Comparison of ENCODE assay signal across 11 mouse cellular contexts in the genomic region with DNA sequence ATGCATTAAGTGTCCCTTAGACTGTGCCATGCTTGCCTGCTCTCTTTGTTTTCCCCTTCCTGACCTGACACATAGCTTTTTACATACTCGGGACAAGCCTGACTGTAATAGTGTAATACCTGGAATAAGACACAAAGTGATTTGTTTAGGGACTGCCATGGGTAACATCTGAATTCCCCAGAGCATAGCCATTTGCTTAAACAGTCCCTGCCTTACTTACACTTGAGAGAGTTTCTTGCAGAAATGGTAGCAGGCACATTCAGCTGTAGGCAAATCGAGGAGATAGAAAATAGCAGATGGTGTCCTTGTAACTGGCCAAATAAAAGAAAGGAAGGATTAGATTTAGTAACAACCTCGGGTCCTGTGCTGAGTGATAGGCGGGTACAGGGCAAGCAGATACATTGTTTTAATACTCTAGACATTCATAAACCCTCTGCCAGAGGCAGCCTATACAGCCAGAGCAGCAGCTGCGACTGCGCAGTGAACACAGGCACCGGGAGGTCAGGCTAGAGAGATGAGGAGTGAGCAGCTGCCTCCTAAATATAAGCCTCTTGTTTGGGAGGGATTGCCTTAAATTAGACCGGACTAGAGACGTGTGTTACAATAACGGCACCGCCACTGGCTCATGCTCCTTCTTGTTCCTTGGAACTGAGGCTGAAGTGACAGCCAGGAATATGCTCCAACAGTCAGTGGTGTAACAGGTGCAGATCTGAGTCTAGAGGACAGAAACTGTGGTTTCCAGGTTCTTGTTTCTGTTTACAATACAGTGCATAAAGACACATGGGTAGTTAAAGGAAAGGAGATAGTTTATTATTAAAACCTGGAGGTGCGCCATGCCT. TPM values are rescaled to one million over a fixed set of nuclear protein-coding genes. Genes with fewer than 3 reads are reported as not detected.
DNase-seq lines count a peak whose midpoint lies in the region; ATAC-seq lines count a peak whose summit lies in the region.
"Had no signal": no experiment of that assay in that cellular context is flagged by ENCODE, and none has a peak within 500 bp of the region (broad histone marks: within the 10 kb centered on the region; RNA-seq: fewer than 3 reads in every experiment).

No protein-coding gene starts in this region.

- WGBS in neural tube, embryonic 11.5 days: 77% methylated on average over 12 of the region's 12 CpGs
- 21% methylated on average over 12 of the region's 12 CpGs for WGBS in forebrain, embryonic 15.5 days
- 79% methylated on average over 12 of the region's 12 CpGs for WGBS in midbrain, embryonic 10.5 days
- WGBS in heart, embryonic 10.5 days: 74% methylated on average over 12 of the region's 12 CpGs

- no peak overlapping the region for H3K4me3 ChIP-seq in neural tube, embryonic 11.5 days (ENCODE audit: low read depth, low read length)
- H3K4me3 ChIP-seq in forebrain, embryonic 15.5 days: no peak overlapping the region
- H3K4me3 ChIP-seq in midbrain, embryonic 10.5 days: no peak overlapping the region
- no peak overlapping the region for H3K4me3 ChIP-seq in heart, embryonic 10.5 days
- H3K4me3 ChIP-seq: megakaryocyte, embryonic 14.5 days had no signal

- no peaks in the 10 kb centered on the region for H3K9me3 ChIP-seq in neural tube, embryonic 11.5 days (ENCODE audit: control insufficient read depth, low read length)
- no peaks in the 10 kb centered on the region for H3K9me3 ChIP-seq in forebrain, embryonic 15.5 days
- no peaks in the 10 kb centered on the region for H3K9me3 ChIP-seq in midbrain, embryonic 10.5 days (replicated peaks)
- H3K9me3 ChIP-seq in heart, embryonic 10.5 days: no peaks in the 10 kb centered on the region

- no peak overlapping the region for H3K27ac ChIP-seq in neural tube, embryonic 11.5 days (ENCODE audit: low read depth, low read length)
- H3K27ac ChIP-seq in forebrain, embryonic 15.5 days (replicated peaks): peak overlapping the region; percentile 17
- H3K27ac ChIP-seq in midbrain, embryonic 10.5 days (replicated peaks): peak overlapping the region; percentile 67
- H3K27ac ChIP-seq in heart, embryonic 10.5 days: no peak overlapping the region

- no peaks in the 10 kb centered on the region for H3K27me3 ChIP-seq in neural tube, embryonic 11.5 days (ENCODE audit: control insufficient read depth, insufficient read depth, low read length)
- H3K27me3 ChIP-seq in forebrain, embryonic 15.5 days: no peaks in the 10 kb centered on the region
- H3K27me3 ChIP-seq in midbrain, embryonic 10.5 days (ENCODE audit: low read depth, poor library complexity, severe bottlenecking): no peaks in the 10 kb centered on the region
- H3K27me3 ChIP-seq in heart, embryonic 10.5 days (ENCODE audit: insufficient read depth, poor library complexity, severe bottlenecking): no peaks in the 10 kb centered on the region

- ATAC-seq in neural tube, embryonic 11.5 days (ENCODE audit: insufficient read depth, low FRiP score, low TSS enrichment): no peak
- peak; percentile 75 for ATAC-seq in forebrain, embryonic 15.5 days (replicated peaks)
- ATAC-seq: intestine, embryonic 16.5 days had no signal

- no peaks in the 10 kb centered on the region for H3K36me3 ChIP-seq in neural tube, embryonic 11.5 days (ENCODE audit: control insufficient read depth, insufficient read depth, low read length)
- H3K36me3 ChIP-seq in forebrain, embryonic 15.5 days: no peaks in the 10 kb centered on the region
- no peaks in the 10 kb centered on the region for H3K36me3 ChIP-seq in midbrain, embryonic 10.5 days
- no peaks in the 10 kb centered on the region for H3K36me3 ChIP-seq in heart, embryonic 10.5 days

- peak; percentile 29 for DNase-seq in neural tube, embryonic 11.5 days (ENCODE audit: low spot score)
- DNase-seq in neural tube, embryonic 10.5 days (ENCODE audit: extremely low spot score, low spot score): no peak
- DNase-seq in midbrain, embryonic 10.5 days (ENCODE audit: low spot score): no peak
- peak; percentile 16 to 26 for DNase-seq in right cerebral cortex, postnatal 36 days (ENCODE audit: low spot score in 2 of 2)
- no peak for DNase-seq in thymus, postnatal 4 days
- DNase-seq in cerebellum, adult 11 months: no peak
- DNase-seq in heart, embryonic 10.5 days (ENCODE audit: low spot score): no peak
- DNase-seq: adrenal gland, postnatal 14 days had no signal

- H3K9ac ChIP-seq in neural tube, embryonic 11.5 days (ENCODE audit: low read length): no peak overlapping the region
- H3K9ac ChIP-seq in forebrain, embryonic 15.5 days (replicated peaks): no peak overlapping the region

- no peaks in the 10 kb centered on the region for H3K4me1 ChIP-seq in neural tube, embryonic 11.5 days (ENCODE audit: control insufficient read depth, insufficient read depth, low read length)
- peaks cover 30% of the 10 kb centered on the region for H3K4me1 ChIP-seq in forebrain, embryonic 15.5 days
- H3K4me1 ChIP-seq in midbrain, embryonic 10.5 days: peaks cover 12% of the 10 kb centered on the region; the same call in 1 of the 2 replicates
- H3K4me1 ChIP-seq in heart, embryonic 10.5 days: no peaks in the 10 kb centered on the region
- H3K4me1 ChIP-seq: megakaryocyte, embryonic 14.5 days had no signal

- no peak overlapping the region for H3K4me2 ChIP-seq in neural tube, embryonic 11.5 days (ENCODE audit: low read depth)
- peak overlapping the region; percentile 23; the same call in 1 of the 2 replicates for H3K4me2 ChIP-seq in forebrain, embryonic 15.5 days (replicated peaks)

RNA-seq across cellular contexts. Expression of gene Vwa3b, which starts 55.2 kb away (rescaled TPM):
- polyA plus RNA-seq in neural tube, embryonic 11.5 days (2014; fragmentation: Nextera tagmentation; extraction: Ambion mirVana): 0.42 and 0.50 TPM in 2 replicates
- 1.0 and 1.4 TPM in 2 replicates for polyA plus RNA-seq in forebrain, embryonic 15.5 days (2015; fragmentation: Nextera tagmentation; extraction: Ambion mirVana)
- polyA plus RNA-seq in midbrain, embryonic 10.5 days (2016; fragmentation: Nextera tagmentation; extraction: Ambion mirVana): 0.21 and 0.35 TPM in 2 replicates
- not detected in 2 replicates for polyA plus RNA-seq in heart, embryonic 10.5 days (2016; fragmentation: Nextera tagmentation; extraction: Ambion mirVana)

Comparison
In these comparisons a context has a peak if more than half of its experiments do, and no peak if none do; other contexts are left out.
1. DNase-seq: peak in neural tube, embryonic 11.5 days (single experiment) and right cerebral cortex, postnatal 36 days (2 of 2); none in neural tube, embryonic 10.5 days (single experiment), midbrain, embryonic 10.5 days (single experiment), thymus, postnatal 4 days (single experiment), cerebellum, adult 11 months (single experiment) and heart, embryonic 10.5 days (single experiment).
2. H3K27ac ChIP-seq: peak in forebrain, embryonic 15.5 days (single experiment) and midbrain, embryonic 10.5 days (single experiment); none in neural tube, embryonic 11.5 days (single experiment) and heart, embryonic 10.5 days (single experiment).